Mouse (Mus musculus) lung, postnatal 14 days (tissue): ENCODE data around the gene Upf2.
"Not testable (repeated sequence)": the region's sequence is repeated elsewhere in the genome, so short reads cannot be mapped to it uniquely, and the experiment has no call there.

Source experiments
- DNase-seq: peaks from one replicate; pipeline ENCODE4 v3.0.0; 2021

Gene Upf2

DNA sequence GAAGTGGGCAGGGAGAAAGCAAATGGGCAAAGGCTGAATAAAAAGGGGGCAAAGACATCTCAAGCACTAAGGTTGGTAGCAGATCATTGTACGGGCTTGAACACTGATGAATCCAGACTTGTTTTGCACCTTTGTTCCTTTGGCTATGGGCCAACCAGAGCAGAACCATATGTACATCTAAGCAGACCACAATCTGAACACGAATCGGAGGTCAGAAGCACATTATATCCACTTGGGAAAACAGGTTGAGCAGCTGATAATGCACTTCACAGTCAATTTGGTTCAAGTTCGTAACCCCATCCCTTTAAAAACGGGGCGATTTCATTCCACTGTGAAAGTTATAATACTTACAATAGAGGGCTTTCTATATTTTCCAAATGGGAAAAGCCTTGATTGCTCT, 964 bp upstream of the Upf2 start:
- DNase-seq: peak; percentile 24

DNA sequence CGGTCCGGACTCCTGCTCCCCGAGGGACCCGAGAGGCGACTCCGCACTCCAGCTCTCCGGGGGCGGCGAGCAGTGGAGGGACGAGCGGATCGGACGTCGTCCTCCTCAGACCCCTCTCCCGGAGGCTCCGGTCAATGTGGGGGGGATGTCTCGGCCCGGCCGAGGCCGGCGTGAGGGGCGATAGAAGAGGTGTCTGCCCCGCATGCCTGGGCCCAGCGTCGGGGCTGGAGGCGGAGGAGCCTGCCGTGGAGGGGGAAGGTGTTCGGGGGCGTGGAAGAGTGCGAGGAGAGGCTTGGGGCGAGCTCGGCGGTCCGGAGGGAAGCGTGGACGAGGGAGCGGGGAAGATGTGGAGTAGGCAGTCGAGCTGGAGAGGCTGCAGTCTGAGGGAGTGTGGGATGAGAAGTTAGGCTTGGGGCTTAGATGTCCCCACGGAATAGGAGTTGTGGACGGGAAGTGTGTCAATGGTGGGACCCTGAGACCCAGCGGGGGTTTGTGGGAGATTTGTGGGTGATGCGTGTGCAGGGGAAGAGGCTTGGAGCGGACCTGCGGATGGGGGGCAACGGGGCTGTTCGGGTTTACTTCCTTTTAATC, 447 bp downstream of the Upf2 start:
- peak; percentile 58 for DNase-seq

DNA sequence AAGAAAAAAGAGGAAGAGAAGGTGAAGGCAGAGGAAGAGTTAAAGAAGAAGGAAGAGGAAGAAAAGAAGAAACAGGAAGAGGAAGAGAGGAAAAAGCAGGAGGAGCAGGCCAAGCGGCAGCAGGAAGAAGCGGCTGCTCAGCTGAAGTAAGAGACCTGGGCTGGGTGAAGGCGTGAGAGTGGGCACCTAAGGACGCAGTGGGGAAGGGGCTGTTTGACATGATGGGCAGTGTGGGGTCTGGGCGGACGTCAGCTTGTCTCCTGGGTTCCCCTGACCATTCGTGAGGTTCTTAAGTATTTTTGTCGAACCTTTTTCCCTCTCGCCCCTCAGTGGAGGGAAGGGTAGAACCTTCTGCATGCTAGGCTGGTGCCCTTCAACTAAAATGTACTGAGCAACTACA, 6.4 kb downstream of the Upf2 start:
- no peak for DNase-seq

DNA sequence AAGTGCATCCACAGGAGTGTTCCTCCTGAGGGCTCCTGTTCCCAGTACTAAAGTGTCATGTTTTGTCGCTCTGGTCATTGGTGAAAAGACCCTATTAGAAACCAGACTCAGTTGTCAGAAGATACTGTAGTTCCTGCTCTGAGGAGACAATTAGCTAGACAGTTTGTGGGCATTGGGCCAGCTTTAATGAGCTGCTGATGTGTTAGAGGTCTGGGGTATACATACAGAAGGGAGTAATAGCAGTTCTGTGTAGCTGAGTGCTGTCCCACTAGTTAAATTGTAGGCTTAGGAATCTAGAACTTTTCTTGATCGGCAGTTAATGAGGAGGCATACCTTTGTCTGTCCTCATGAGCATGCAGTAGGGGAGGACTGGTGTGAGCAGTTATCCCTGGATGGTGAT, 11.0 kb downstream of the Upf2 start:
- DNase-seq: no peak

DNA sequence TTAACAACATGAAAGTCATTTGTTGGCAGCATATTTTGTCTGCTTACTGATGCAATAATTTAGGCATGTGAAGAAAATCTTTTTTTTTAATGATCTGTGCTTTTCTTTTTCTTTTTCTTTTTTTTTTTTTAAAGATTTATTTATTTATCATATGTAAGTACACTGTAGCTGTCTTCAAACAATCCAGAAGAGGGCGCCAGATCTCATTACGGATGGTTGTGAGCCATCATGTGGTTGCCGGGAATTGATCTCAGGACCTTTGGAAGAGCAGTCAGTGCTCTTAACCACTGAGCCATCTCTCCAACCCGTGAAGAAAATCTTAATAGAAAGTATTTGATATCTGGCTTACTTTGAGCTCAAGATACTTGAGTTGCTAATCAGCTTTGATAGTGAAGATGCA, 12.5 kb downstream of the Upf2 start:
- DNase-seq: not testable (repeated sequence)

DNA sequence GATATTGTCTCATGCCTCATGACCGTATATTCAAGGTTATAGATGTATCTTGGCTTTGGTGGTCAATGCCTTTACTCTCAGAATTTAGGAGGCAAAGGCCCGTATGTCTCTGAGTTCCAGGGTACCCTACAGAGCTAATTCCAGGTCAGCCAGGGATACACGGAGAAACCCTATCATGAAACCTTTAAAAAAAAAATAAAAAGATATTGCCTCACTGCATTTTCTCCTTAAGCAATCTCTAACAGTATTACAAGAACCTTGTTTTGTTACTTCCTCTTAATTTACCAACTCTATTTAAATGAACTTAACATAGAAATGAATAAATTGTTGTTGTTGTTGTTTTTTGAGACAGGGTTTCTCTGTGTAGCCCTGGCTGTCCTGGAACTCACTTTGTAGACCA, 14.7 kb downstream of the Upf2 start:
- DNase-seq: no peak

DNA sequence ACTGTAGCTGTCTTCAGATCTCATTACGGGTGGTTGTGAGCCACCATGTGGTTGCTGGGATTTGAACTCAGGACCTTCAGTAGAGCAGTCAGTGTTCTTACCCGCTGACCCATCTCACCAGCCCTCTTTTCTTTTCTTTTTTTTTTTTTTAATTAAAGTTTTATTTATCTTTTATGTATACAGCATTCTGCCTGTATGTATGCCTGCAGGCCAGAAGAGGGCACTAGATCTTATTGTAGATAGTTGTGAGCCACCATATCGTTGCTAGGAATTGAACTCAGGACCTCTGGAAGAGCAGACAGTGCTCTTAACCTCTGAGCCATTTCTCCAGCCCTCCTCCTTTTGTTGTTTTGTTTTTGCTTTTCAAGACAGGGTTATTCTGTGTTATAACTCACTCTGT, 19.4 kb downstream of the Upf2 start:
- not testable (repeated sequence) for DNase-seq

DNA sequence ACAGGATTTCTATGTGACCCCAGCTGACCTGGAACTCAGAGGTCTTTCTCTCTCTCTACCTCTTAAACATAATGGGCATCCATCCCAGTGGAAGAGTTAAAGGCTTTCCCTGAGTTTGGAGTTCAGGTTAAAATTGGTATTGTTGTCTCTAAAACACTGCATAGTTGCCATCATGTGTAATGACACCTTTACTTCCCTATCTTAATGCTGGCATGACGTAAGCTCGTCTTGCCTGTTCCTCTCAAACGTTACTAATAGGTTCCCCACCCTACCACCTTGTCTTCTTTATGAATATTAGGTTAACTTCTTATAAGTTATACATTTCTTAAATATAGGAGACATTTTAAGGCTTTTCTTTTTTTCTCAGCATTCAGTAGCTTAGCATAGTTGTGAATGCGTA, 26.3 kb downstream of the Upf2 start:
- DNase-seq: no peak

DNA sequence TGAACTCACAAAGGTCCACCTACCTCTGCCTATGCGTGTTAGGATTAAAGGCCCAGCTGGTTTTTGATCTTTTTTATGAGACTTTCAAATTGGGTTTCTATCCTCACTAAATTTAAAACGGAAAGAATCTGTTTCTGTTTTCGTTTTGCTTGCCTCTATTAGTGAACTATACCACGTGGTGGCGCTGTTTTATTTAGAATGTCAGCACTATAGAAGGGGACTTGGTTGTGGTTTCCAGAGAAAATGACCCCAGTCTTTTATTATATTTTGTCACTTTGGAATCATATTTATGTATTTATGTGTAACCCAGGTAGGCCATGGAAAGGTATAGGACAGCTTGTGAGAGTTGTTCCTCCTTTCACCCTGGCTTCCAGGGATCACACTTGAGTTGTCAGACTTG, 44.3 kb downstream of the Upf2 start:
- peak; percentile 75 for DNase-seq

DNA sequence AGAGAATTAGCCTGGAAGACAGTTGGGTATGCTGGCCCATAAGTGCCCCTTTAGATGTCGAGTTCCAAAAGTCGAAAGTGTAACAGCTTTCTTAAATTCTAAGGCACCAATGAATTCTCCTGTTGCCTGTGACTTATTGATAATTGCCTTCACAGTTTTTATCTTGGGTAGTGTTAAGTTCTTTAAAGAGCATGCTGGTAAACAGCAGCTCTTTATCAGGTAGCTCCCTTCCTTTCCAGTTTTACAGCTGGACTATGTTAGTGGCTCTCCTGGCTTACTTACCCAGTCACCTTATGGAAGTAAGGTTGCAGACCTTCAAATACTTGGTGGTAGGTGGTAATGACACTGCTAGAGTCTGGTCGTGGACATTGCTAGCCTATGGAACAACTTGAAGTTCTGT, 52.7 kb downstream of the Upf2 start:
- no peak for DNase-seq

DNA sequence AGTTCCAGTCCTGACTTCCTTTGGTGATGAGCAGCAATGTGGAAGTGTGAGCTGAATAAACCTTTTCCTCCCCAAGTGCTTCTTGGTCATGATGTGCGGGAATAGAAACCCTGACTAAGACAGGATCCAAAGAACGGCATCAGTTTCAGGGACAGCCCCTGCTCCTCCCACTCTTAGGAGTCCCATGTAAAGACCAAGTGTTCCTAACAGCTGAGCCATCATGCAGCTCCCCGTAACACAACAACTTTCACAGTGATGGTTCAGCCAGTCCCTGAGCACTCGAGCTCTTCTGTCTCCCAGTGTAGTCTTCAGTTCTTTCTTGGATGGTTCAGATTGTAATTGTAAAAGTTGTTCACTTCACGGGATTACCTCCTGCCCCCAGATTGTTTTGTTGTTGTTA, 63.3 kb downstream of the Upf2 start:
- no peak for DNase-seq

DNA sequence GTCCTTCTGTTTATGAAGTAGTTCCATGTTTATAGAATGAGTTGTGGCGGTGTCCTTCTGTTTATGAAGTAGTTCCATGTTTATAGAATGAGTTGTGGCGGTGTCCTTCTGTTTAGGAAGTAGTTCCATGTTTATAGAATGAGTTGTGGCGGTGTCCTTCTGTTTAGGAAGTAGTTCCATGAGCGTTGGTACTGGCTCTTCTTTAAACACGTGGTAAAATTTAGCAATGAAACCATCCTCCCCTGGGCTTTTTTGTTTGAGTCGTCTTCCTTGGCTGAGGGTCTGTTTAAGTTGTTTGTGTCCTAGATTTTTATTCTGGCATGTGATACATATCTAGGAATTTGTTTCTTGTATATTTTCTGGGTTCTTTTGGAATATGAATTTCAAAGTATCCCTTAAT, 63.9 kb downstream of the Upf2 start:
- DNase-seq: not testable (repeated sequence)

DNA sequence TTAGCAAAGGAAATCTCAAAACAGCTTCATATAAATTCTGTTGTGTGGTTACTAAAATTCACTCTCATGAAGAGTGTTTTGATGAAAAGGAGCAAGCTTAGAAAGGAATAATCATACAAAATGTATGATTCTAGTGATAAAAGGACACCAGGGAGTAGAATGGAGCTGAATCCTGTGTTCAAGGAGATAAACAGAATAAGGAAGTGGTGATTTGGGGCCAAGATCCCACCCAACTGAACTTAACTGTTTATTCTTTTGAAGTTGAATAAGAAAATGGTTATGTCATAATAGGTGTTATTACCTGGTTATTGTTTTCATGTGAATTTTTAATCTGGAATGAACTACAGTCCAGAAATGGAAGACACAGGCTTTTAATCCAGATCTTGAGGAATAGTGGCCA, 69.3 kb downstream of the Upf2 start:
- no peak for DNase-seq

DNA sequence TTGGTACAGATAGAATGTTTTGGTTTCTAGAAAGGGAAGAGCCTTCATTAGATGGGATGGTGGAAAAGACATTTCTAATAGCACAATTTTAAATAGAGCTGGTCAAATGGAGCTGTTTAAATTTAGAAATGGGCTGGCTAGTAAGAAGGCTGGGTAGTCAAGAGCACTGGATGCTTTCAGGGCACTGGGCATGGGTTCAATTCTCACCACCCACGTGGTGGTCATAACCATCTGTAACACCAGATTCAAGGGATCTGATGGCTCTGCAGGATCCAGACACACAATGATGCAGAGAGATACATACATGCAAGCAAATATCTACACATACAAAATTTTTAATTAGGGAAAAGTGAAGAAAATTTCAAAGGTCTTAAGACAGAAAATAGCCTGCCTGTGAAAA, 91.4 kb downstream of the Upf2 start:
- no peak for DNase-seq

DNA sequence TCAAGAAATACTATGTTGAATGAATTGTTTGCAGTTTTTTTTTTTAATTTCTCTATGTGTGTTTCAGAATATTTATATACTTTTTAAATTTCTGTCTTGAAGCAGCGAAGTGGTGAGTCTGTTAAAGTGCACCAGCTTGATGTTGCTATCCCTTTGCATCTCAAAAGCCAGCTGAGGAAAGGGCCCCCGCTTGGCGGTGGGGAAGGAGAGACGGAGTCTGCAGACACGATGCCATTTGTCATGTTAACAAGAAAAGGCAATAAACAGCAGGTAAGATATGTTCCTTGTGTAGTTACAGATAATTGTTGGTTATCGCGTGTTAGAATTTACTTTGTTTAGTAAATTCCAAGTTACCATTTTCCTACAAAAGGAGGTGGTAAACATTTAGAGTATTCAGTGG, 95.5 kb downstream of the Upf2 start:
- DNase-seq: no peak

DNA sequence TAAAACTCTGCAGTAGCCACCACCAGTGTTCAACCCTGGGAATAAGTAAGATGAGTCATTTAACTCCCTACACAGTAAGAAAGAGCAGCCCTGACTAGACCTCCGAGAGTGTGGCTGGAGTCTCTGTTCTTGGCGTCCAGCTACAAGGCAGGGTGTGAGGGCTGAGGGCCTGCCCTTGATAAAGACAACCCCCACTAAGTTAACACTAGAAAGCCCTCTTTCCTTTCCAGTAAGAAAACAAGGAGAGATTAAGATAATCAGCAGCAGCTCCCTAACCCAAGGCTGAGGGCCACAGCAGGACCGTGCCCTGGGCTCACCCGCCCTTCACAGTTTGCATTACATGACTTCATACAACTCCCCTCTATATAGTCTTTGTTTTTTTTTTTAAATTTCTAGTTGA, 97.3 kb downstream of the Upf2 start:
- no peak for DNase-seq

DNA sequence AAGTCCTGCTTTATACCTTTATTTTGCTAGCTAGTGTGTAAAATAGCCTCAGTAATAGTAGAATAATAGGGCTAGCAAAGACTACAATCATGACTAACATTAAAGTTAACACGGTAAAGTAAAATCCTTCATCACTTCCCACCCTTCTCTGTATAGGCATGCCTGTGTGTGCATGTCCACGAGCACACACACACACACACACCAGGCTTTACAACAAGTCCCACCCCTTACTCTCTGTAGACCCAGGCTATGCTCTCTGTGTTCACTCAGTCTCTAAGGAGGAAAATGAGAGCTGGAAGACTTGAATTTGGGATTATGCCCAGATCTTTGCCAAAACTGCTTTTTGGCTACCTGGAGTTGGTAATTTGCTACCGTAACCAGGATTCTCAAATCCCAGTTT, 97.7 kb downstream of the Upf2 start:
- no peak for DNase-seq

DNA sequence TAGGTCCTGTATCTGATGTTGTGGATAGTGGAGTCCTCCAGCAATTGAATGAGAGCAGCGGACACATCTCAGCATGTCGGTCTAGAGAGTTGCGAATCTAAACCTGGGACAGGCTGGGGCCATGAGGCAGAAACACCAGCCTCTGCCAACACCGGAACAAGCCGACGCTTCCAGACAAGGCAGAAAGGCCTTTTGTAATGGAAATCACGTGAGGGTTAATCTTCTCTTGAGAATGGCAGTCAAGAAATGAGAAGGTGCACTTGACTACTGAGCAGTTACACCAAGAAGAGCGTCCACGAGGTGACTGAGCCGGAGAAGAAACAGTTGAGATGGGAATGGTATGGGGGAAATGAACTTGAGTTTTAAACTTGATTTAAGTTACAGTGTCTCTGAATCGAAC, 104.2 kb downstream of the Upf2 start:
- DNase-seq: no peak

DNA sequence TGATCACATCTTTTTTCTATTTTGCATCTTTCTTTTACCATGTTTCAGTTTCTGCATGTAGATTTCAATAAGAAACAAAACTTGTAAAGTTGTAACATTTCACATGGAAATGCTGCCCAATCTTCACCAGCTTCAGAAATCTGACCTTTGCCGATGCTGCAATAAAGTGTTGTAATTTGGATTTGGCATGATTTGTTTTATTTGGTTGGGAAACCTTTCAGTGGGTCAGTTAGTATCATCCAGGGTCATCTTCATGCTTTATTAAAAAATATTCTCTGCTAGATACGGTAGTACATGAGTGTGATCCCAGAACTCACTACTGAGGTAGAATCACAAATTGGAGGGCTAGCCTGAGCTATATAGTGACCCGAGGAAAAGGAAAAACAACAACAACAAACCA, 105.2 kb downstream of the Upf2 start:
- DNase-seq: no peak

DNA sequence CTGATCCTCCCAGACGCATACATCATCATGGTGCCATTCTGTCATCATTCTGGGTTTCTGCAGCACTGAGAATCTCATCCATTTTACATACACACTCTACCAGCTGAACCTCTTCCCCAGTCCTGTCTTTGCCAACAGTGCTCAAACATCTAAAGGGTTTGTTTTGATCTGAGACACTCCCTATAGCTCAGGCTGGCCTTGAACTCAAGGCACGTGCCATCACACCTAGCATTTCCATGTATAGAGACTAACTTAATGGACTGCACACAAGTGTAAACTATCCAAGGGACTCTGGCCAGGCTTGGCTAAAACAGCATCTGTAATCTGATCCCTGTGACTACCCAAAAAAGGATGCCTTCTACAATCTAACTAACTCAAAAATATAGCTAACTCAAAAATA, 108.0 kb downstream of the Upf2 start:
- no peak for DNase-seq

DNA sequence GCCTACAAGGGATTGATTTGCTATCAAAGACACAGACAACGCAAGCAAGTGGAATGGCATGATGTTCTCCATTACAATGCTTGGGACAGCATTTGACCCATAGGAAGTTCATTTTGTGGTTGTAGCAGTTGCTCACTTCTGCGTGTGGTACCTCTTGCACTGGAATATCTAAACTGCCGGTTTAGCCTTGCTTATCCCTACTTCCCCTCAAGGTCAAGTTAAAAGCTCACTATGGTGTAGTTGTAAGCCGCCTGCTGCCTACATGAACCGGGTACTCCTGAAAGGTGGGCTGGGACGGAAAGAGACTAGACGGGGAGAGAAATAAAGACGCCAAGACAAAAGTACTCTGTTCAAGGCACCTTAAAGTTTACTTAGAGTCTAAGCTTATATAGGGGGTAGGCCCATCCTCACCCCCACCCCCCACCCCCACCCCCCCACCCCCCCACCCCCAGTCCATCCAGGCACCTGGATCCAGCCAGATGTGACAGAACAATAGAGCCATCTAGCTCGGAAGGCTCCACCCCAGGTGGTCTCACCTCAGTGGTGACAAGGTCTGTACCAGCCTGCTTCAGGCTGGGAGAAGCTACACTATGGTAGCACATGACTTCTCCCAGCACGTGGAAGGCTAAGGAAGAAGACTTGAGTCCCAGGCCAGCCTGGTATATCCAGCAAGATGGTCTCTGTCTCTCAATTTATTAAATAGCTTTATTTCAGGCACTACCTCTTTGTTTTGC, 109.0 kb downstream of the Upf2 start:
- no peak for DNase-seq

DNA sequence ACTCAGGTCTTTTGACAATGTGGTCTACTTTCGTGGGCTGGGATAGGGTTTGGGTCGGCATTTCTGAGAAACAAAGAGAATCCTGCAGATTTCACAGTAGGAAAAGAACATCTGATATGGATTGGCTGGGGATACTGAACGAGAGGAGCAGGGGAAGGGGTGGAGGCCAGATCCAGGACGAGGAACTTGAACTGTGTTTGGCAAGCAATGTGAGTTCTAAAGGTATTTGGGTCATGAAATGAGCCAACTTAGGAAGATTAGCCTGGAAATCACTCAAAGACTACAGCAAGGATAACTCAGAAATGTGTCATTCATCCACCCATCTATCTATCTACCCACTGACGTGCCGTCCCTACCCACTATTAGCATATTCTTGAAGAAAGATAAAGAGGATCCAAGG, 116.1 kb downstream of the Upf2 start:
- DNase-seq: no peak

DNA sequence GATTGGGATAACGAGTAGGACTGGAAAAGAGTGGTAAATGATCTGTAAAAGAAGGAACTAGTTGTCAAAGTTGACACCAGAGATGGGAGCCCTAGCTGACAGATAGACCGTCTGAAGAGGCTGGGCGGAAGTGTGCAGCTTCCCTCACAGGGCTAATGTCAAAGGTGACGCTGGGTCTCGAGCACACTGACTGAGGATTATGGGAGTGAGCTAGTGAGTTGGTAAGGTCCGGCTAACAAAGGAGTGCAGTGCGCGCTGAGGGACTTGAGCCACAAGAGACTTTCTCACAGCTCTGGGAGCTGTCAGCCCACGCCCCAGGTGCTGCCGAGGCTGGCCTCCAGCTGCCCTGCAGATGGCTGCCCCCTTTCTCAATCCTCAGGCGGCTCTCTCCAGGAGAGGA, 119.7 kb downstream of the Upf2 start:
- no peak for DNase-seq

DNA sequence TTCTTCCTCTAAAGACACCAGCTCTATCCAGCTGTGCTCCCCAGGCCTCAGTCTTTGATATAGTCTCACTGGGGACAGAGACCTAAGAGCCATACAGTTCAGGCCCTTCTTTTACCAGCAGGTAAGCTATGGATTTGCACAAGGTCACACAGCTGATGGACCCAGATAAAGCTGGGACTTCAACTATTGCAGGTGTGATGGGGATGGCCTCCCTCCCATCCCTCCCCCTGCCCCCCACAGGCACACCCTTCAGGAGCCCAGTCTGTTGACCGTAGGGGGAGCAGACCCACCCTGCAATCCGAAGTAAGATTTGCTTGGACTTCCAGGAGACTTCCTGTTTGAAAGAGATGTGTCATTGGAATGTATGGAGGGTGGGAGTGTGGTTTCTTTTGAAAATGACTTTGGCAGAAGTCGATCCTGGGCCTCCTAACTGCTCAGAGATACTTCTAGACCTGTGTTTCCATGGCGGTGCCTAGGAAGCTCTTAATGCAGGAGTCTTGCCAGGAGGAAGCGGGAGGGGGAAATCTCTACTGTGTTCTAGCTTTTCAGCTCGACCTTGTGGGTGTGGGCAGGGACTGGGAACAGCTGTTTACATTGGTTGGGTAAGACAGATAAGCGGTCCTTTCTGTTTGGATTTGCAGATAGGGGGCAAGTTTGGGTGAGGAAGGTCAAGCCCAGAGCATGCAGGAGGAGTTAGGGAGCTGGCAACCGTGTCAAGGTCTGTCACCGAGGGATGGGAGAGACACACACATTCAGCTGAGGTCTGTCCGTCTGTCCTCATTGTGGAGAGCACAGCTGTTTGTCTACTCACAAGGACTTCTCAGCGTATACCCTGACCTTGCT, 120.5 kb downstream of the Upf2 start:
- DNase-seq: peak; percentile 70
